Mouse (Mus musculus): ENCODE results near the gene Dicer1. TPM values are rescaled to one million over a fixed set of nuclear protein-coding genes. Genes with fewer than 3 reads are reported as not detected.

The Dicer1 gene
- polyA plus RNA-seq, 1 experiment, result 43.0 TPM

GRCm38 (mm10) chr12:104699753-104700152, 52.0 kb downstream of the Dicer1 start:
- peak; percentile 72 for DNase-seq (ENCODE audit: low read depth)
- TF ChIP-seq POLR2A (IDR thresholded peaks at IDR 0.05; ENCODE audit: borderline replicate concordance, extremely low read depth, insufficient read depth, insufficient read length, poor library complexity, severe bottlenecking) (no peak), CTCF (IDR thresholded peaks at IDR 0.05; ENCODE audit: borderline replicate concordance, extremely low read depth, insufficient read depth, insufficient read length) (peak; percentile 68)

- DNase-seq (ENCODE audit: low read depth), result no peak
- TF ChIP-seq POLR2A (IDR thresholded peaks at IDR 0.05; ENCODE audit: borderline replicate concordance, extremely low read depth, insufficient read depth, insufficient read length, poor library complexity, severe bottlenecking), result no peak
- TF ChIP-seq CTCF (IDR thresholded peaks at IDR 0.05; ENCODE audit: borderline replicate concordance, extremely low read depth, insufficient read depth, insufficient read length), result no peak
Measured at GRCm38 (mm10) chr12:104695514-104695913, 56.2 kb downstream of the Dicer1 start.

- TF ChIP-seq CTCF (IDR thresholded peaks at IDR 0.05; ENCODE audit: borderline replicate concordance, extremely low read depth, insufficient read depth, insufficient read length) (no peak), POLR2A (IDR thresholded peaks at IDR 0.05; ENCODE audit: borderline replicate concordance, extremely low read depth, insufficient read depth, insufficient read length, poor library complexity, severe bottlenecking) (no peak)
- DNase-seq (ENCODE audit: low read depth), result peak; percentile 47
Measured at GRCm38 (mm10) chr12:104692864-104693263, 58.9 kb downstream of the Dicer1 start.

GRCm38 (mm10) chr12:104690412-104690811, 61.3 kb downstream of the Dicer1 start:
- TF ChIP-seq POLR2A (IDR thresholded peaks at IDR 0.05; ENCODE audit: borderline replicate concordance, extremely low read depth, insufficient read depth, insufficient read length, poor library complexity, severe bottlenecking) (no peak), CTCF (IDR thresholded peaks at IDR 0.05; ENCODE audit: borderline replicate concordance, extremely low read depth, insufficient read depth, insufficient read length) (no peak)
- DNase-seq (ENCODE audit: low read depth), result no peak

- TF ChIP-seq POLR2A (IDR thresholded peaks at IDR 0.05; ENCODE audit: borderline replicate concordance, extremely low read depth, insufficient read depth, insufficient read length, poor library complexity, severe bottlenecking) (no peak), CTCF (IDR thresholded peaks at IDR 0.05; ENCODE audit: borderline replicate concordance, extremely low read depth, insufficient read depth, insufficient read length) (no peak)
- no peak for DNase-seq (ENCODE audit: low read depth)
Measured at GRCm38 (mm10) chr12:104688870-104689269, 62.9 kb downstream of the Dicer1 start.

GRCm38 (mm10) chr12:104684411-104684931, 67.3 kb downstream of the Dicer1 start:
- no peak for DNase-seq (ENCODE audit: low read depth)
- no peak for TF ChIP-seq CTCF (IDR thresholded peaks at IDR 0.05; ENCODE audit: borderline replicate concordance, extremely low read depth, insufficient read depth, insufficient read length)
- TF ChIP-seq POLR2A (IDR thresholded peaks at IDR 0.05; ENCODE audit: borderline replicate concordance, extremely low read depth, insufficient read depth, insufficient read length, poor library complexity, severe bottlenecking), result no peak

- DNase-seq (ENCODE audit: low read depth), result no peak
- TF ChIP-seq POLR2A (IDR thresholded peaks at IDR 0.05; ENCODE audit: borderline replicate concordance, extremely low read depth, insufficient read depth, insufficient read length, poor library complexity, severe bottlenecking), result no peak
- TF ChIP-seq CTCF (IDR thresholded peaks at IDR 0.05; ENCODE audit: borderline replicate concordance, extremely low read depth, insufficient read depth, insufficient read length), result no peak
Measured at GRCm38 (mm10) chr12:104679819-104680132, 72.0 kb downstream of the Dicer1 start.

GRCm38 (mm10) chr12:104679121-104679818, 72.5 kb downstream of the Dicer1 start:
- DNase-seq (ENCODE audit: low read depth), result peak; percentile 68
- TF ChIP-seq CTCF (IDR thresholded peaks at IDR 0.05; ENCODE audit: borderline replicate concordance, extremely low read depth, insufficient read depth, insufficient read length) (no peak), POLR2A (IDR thresholded peaks at IDR 0.05; ENCODE audit: borderline replicate concordance, extremely low read depth, insufficient read depth, insufficient read length, poor library complexity, severe bottlenecking) (no peak)

GRCm38 (mm10) chr12:104678462-104678861, 73.3 kb downstream of the Dicer1 start:
- TF ChIP-seq POLR2A (IDR thresholded peaks at IDR 0.05; ENCODE audit: borderline replicate concordance, extremely low read depth, insufficient read depth, insufficient read length, poor library complexity, severe bottlenecking) (no peak), CTCF (IDR thresholded peaks at IDR 0.05; ENCODE audit: borderline replicate concordance, extremely low read depth, insufficient read depth, insufficient read length) (no peak)
- DNase-seq (ENCODE audit: low read depth), result peak; percentile 9

- TF ChIP-seq POLR2A (IDR thresholded peaks at IDR 0.05; ENCODE audit: borderline replicate concordance, extremely low read depth, insufficient read depth, insufficient read length, poor library complexity, severe bottlenecking) (no peak), CTCF (IDR thresholded peaks at IDR 0.05; ENCODE audit: borderline replicate concordance, extremely low read depth, insufficient read depth, insufficient read length) (no peak)
- no peak for DNase-seq (ENCODE audit: low read depth)
Measured at GRCm38 (mm10) chr12:104677371-104677924, 74.3 kb downstream of the Dicer1 start.

- peak; percentile 17 for DNase-seq (ENCODE audit: low read depth)
- TF ChIP-seq POLR2A (IDR thresholded peaks at IDR 0.05; ENCODE audit: borderline replicate concordance, extremely low read depth, insufficient read depth, insufficient read length, poor library complexity, severe bottlenecking) (no peak), CTCF (IDR thresholded peaks at IDR 0.05; ENCODE audit: borderline replicate concordance, extremely low read depth, insufficient read depth, insufficient read length) (no peak)
Measured at GRCm38 (mm10) chr12:104676535-104677370, 75.0 kb downstream of the Dicer1 start.
